Mouse (Mus musculus) olfactory bulb, adult 2 months (tissue): Measurements from ENCODE around the gene Cntnap5a.

Experiments
- CTCF ChIP-seq: fragments of 200-500 bp; IDR thresholded peaks from 2 replicates; pipeline ENCODE4 v1.5.1; 2012; ENCODE audit warnings: low read depth, mild to moderate bottlenecking, low read length, moderate library complexity; ENCODE audit not compliant: insufficient read depth
- POLR2A ChIP-seq: fragments of 200-500 bp; IDR thresholded peaks from 2 replicates; pipeline ENCODE4 v1.6.1; 2012; ENCODE audit warnings: mild to moderate bottlenecking, low read depth, low read length, moderate library complexity; ENCODE audit not compliant: insufficient read depth

DNA sequence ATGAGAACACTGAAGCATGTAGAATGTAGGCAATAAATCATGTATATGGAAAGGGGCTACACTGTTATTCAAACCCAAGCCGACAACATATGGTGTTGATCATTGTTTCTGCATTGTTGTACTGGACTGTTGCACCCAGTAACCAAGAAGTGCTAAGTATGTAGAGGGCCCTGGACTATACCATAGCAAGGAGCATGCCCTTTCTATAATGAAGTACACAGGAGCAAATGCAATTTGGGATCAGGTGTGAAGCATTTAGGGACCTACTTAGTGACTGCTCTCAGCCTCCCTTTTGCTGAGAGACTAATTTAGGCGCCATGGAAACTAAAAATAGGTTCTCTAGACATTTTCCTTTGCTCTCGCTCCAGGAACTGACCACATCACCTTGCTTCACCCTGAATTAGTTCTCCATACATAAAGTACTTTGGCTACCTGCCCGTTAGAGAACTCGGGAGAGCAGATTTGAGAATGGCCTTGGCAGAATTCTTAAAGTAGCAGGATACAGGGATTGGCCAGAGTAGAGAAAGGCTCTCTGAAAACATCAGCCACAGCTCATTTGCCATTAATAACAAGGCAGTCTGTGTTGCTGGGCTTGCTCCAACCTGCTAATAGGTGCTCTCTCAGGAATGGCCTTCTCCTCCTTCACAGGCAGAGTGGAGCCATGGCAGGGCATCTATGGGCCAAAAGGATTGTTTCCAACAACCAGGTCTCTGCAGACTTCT, 26.1 kb upstream of the Cntnap5a start:
- TF ChIP-seq CTCF (no peak), POLR2A (no peak)
